ENCODE assay signal across 8 mouse cellular contexts in the genomic region with DNA sequence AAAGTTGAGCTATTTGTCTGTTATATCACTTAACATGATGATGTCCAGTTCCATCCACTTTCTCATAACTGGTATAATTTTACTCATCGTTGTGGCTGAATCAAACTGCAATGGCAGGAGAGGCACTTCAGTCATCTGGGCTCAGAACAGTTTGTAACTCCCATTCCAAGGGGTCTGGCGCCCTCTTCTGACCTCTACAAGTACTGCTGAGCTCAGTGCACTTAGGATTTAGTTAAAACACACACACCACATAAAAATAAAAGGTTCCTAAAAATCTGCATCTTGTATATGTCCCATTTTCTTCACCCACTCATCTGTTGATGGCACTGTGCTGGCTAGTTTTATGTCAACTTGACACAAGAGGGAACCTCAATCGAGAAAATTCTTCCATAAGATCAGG. TPM values are rescaled to one million over a fixed set of nuclear protein-coding genes. Genes with fewer than 3 reads are reported as not detected.
DNase-seq lines count a peak whose midpoint lies in the region; ATAC-seq lines count a peak whose summit lies in the region.

No protein-coding gene starts in this region.

- no peak overlapping the region for H3K9ac ChIP-seq in kidney, embryonic 15.5 days
- no peak overlapping the region; the same call in 1 of the 2 replicates for H3K9ac ChIP-seq in forebrain, embryonic 15.5 days (replicated peaks)
- H3K9ac ChIP-seq in liver, embryonic 13.5 days, result no peak overlapping the region
- H3K9ac ChIP-seq in neural tube, embryonic 13.5 days, result no peak overlapping the region

- peak; percentile 77 for DNase-seq in kidney, adult 11 months
- DNase-seq in c-Kit-positive CD71-negative TER-119-negative erythroid progenitor cells, embryonic 14.5 days (ENCODE audit: low read depth), result peak; percentile 92
- peak; percentile 94 for DNase-seq in kidney, adult 9 months
- DNase-seq in liver, embryonic 13.5 days, result peak; percentile 68
- DNase-seq in testis, postnatal 14 days (ENCODE audit: low spot score), result peak; percentile 72

- H3K27ac ChIP-seq in kidney, embryonic 15.5 days, result no peak overlapping the region
- H3K27ac ChIP-seq in forebrain, embryonic 15.5 days (replicated peaks), result no peak overlapping the region
- no peak overlapping the region for H3K27ac ChIP-seq in liver, embryonic 13.5 days
- no peak overlapping the region for H3K27ac ChIP-seq in neural tube, embryonic 13.5 days (replicated peaks)

- no peaks in the 10 kb centered on the region for H3K9me3 ChIP-seq in kidney, embryonic 15.5 days (replicated peaks)
- no peaks in the 10 kb centered on the region for H3K9me3 ChIP-seq in forebrain, embryonic 15.5 days
- no peaks in the 10 kb centered on the region for H3K9me3 ChIP-seq in liver, embryonic 13.5 days (replicated peaks)
- H3K9me3 ChIP-seq in neural tube, embryonic 13.5 days, result no peaks in the 10 kb centered on the region

- H3K4me3 ChIP-seq in kidney, embryonic 15.5 days (replicated peaks), result no peak overlapping the region
- no peak overlapping the region for H3K4me3 ChIP-seq in forebrain, embryonic 15.5 days
- no peak overlapping the region for H3K4me3 ChIP-seq in liver, embryonic 13.5 days (replicated peaks)
- H3K4me3 ChIP-seq in neural tube, embryonic 13.5 days, result no peak overlapping the region

- no peaks in the 10 kb centered on the region for H3K27me3 ChIP-seq in kidney, embryonic 15.5 days
- H3K27me3 ChIP-seq in forebrain, embryonic 15.5 days, result no peaks in the 10 kb centered on the region
- no peaks in the 10 kb centered on the region for H3K27me3 ChIP-seq in liver, embryonic 13.5 days
- H3K27me3 ChIP-seq in neural tube, embryonic 13.5 days, result no peaks in the 10 kb centered on the region

- H3K36me3 ChIP-seq in kidney, embryonic 15.5 days, result peaks cover 35% of the 10 kb centered on the region
- peaks cover 22% of the 10 kb centered on the region for H3K36me3 ChIP-seq in forebrain, embryonic 15.5 days
- H3K36me3 ChIP-seq in liver, embryonic 13.5 days, result peaks cover 35% of the 10 kb centered on the region
- peaks cover 28% of the 10 kb centered on the region for H3K36me3 ChIP-seq in neural tube, embryonic 13.5 days

- no peak overlapping the region for H3K4me2 ChIP-seq in kidney, embryonic 15.5 days
- peak overlapping the region; percentile 8; the same call in 1 of the 2 replicates for H3K4me2 ChIP-seq in forebrain, embryonic 15.5 days (replicated peaks)
- no peak overlapping the region for H3K4me2 ChIP-seq in liver, embryonic 13.5 days
- H3K4me2 ChIP-seq in neural tube, embryonic 13.5 days, result peak overlapping the region; percentile 94

- H3K4me1 ChIP-seq in kidney, embryonic 15.5 days, result peaks cover 25% of the 10 kb centered on the region
- H3K4me1 ChIP-seq in forebrain, embryonic 15.5 days, result peaks cover 30% of the 10 kb centered on the region
- H3K4me1 ChIP-seq in liver, embryonic 13.5 days (replicated peaks), result peaks cover 48% of the 10 kb centered on the region
- H3K4me1 ChIP-seq in neural tube, embryonic 13.5 days (replicated peaks), result peaks cover 36% of the 10 kb centered on the region

- WGBS in kidney, embryonic 15.5 days, result 38% methylated on average over 3 of the region's 3 CpGs
- WGBS in forebrain, embryonic 15.5 days, result 36% methylated on average over 3 of the region's 3 CpGs
- WGBS in liver, embryonic 13.5 days (ENCODE audit: insufficient replicate concordance), result 18% methylated on average over 3 of the region's 3 CpGs
- 42% methylated on average over 3 of the region's 3 CpGs for WGBS in neural tube, embryonic 13.5 days

- no peak for ATAC-seq in kidney, embryonic 15.5 days (replicated peaks; ENCODE audit: low FRiP score)
- ATAC-seq in forebrain, embryonic 15.5 days (replicated peaks), result no peak
- no peak for ATAC-seq in liver, embryonic 13.5 days (ENCODE audit: low read depth)
- ATAC-seq in neural tube, embryonic 13.5 days (ENCODE audit: low read depth), result no peak

RNA-seq across cellular contexts. Expression of a gene that starts 1.9 kb away (rescaled TPM):
- 144 and 146 TPM in 2 replicates for polyA plus RNA-seq in kidney, embryonic 15.5 days (2015; fragmentation: Nextera tagmentation; extraction: Ambion mirVana)
- polyA plus RNA-seq in forebrain, embryonic 15.5 days (2015; fragmentation: Nextera tagmentation; extraction: Ambion mirVana), result 141 and 158 TPM in 2 replicates
- polyA plus RNA-seq in liver, embryonic 13.5 days (2015; fragmentation: Nextera tagmentation; extraction: Ambion mirVana), result 113 and 128 TPM in 2 replicates
- polyA plus RNA-seq in neural tube, embryonic 13.5 days (2015; fragmentation: Nextera tagmentation; extraction: Ambion mirVana), result 109 and 143 TPM in 2 replicates

RNA-seq across cellular contexts. Expression of a gene that starts 2.3 kb away (rescaled TPM):
- polyA plus RNA-seq in kidney, embryonic 15.5 days (2015; fragmentation: Nextera tagmentation; extraction: Ambion mirVana), result 12.9 and 13.1 TPM in 2 replicates
- 17.5 and 18.0 TPM in 2 replicates for polyA plus RNA-seq in forebrain, embryonic 15.5 days (2015; fragmentation: Nextera tagmentation; extraction: Ambion mirVana)
- polyA plus RNA-seq in liver, embryonic 13.5 days (2015; fragmentation: Nextera tagmentation; extraction: Ambion mirVana), result 3.6 and 4.2 TPM in 2 replicates
- 16.2 and 20.5 TPM in 2 replicates for polyA plus RNA-seq in neural tube, embryonic 13.5 days (2015; fragmentation: Nextera tagmentation; extraction: Ambion mirVana)

RNA-seq across cellular contexts. Expression of a gene that starts 14.3 kb away (rescaled TPM):
- 17.9 and 24.3 TPM in 2 replicates for polyA plus RNA-seq in kidney, embryonic 15.5 days (2015; fragmentation: Nextera tagmentation; extraction: Ambion mirVana)
- 99.8 and 108 TPM in 2 replicates for polyA plus RNA-seq in forebrain, embryonic 15.5 days (2015; fragmentation: Nextera tagmentation; extraction: Ambion mirVana)
- polyA plus RNA-seq in liver, embryonic 13.5 days (2015; fragmentation: Nextera tagmentation; extraction: Ambion mirVana), result 73.1 and 78.7 TPM in 2 replicates
- 92.4 and 107 TPM in 2 replicates for polyA plus RNA-seq in neural tube, embryonic 13.5 days (2015; fragmentation: Nextera tagmentation; extraction: Ambion mirVana)

RNA-seq across cellular contexts. Expression of a gene that starts 17.0 kb away (rescaled TPM):
- 6.2 and 8.3 TPM in 2 replicates for polyA plus RNA-seq in kidney, embryonic 15.5 days (2015; fragmentation: Nextera tagmentation; extraction: Ambion mirVana)
- polyA plus RNA-seq in forebrain, embryonic 15.5 days (2015; fragmentation: Nextera tagmentation; extraction: Ambion mirVana), result 2.8 TPM in 2 replicates
- 1.8 and 2.0 TPM in 2 replicates for polyA plus RNA-seq in liver, embryonic 13.5 days (2015; fragmentation: Nextera tagmentation; extraction: Ambion mirVana)
- polyA plus RNA-seq in neural tube, embryonic 13.5 days (2015; fragmentation: Nextera tagmentation; extraction: Ambion mirVana), result 1.4 and 2.1 TPM in 2 replicates

RNA-seq across cellular contexts. Expression of a gene that starts 44.1 kb away (rescaled TPM):
- 48.2 and 55.0 TPM in 2 replicates for polyA plus RNA-seq in kidney, embryonic 15.5 days (2015; fragmentation: Nextera tagmentation; extraction: Ambion mirVana)
- polyA plus RNA-seq in forebrain, embryonic 15.5 days (2015; fragmentation: Nextera tagmentation; extraction: Ambion mirVana), result 54.7 and 55.4 TPM in 2 replicates
- 34.7 and 36.8 TPM in 2 replicates for polyA plus RNA-seq in liver, embryonic 13.5 days (2015; fragmentation: Nextera tagmentation; extraction: Ambion mirVana)
- 48.3 and 51.3 TPM in 2 replicates for polyA plus RNA-seq in neural tube, embryonic 13.5 days (2015; fragmentation: Nextera tagmentation; extraction: Ambion mirVana)

Comparison
In these comparisons a context has a peak if more than half of its experiments do, and no peak if none do; other contexts are left out.
1. H3K4me2 ChIP-seq: peak in forebrain, embryonic 15.5 days (single experiment) and neural tube, embryonic 13.5 days (single experiment); none in kidney, embryonic 15.5 days (single experiment) and liver, embryonic 13.5 days (single experiment).
2. Peak in every context shown above with its lines, with median percentiles within 50 percentile points of each other: DNase-seq.